8 mouse cellular contexts compared by ENCODE assay signal in the genomic region with DNA sequence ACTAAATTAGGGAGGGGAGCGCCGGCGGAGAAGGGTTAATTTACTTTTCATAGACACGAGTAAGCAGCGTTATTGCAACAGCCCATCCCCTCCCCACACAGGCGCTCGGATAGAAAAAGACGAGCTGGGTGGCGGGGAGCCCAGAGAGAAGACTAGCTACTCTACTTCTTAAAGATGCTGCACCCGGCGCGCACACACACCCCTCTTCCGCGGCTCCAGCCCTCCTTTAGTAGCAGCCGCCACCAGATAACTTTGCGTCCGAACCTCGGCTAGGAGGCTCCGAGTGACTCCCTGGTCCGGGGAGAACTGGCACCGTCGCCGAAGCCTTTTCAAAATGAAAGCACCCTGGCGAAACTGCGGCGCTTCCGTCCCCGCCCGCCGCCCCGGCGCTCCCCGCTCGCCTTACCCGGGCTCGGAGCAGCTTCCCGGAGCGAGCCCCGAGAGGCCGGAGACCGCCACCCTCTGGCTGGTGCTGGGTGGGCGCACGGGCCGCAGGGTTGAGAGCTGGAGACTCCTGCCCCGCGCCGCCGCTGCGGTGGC. TPM values are rescaled to one million over a fixed set of nuclear protein-coding genes. Genes with fewer than 3 reads are reported as not detected.
DNase-seq lines count a peak whose midpoint lies in the region; ATAC-seq and TF ChIP-seq lines count a peak whose summit lies in the region.

No protein-coding gene starts in this region.

- peak overlapping the region; percentile 47 for H3ac ChIP-seq in myocyte (ENCODE audit: control insufficient read depth, insufficient read length)

- H3K9me3 ChIP-seq in forebrain, embryonic 16.5 days (ENCODE audit: control insufficient read depth, low read length): no peaks in the 10 kb centered on the region
- H3K9me3 ChIP-seq in hindbrain, embryonic 14.5 days (ENCODE audit: control insufficient read depth, low read length): no peaks in the 10 kb centered on the region
- no peaks in the 10 kb centered on the region for H3K9me3 ChIP-seq in liver, embryonic 12.5 days (replicated peaks)

- TF ChIP-seq POLR2A in myocyte (IDR thresholded peaks at IDR 0.05; ENCODE audit: insufficient read length, low read depth): no peak
- no peak for TF ChIP-seq POLR2A in testis, adult 2 months (IDR thresholded peaks at IDR 0.05; ENCODE audit: control insufficient read depth, low read depth, low read length)

- peak overlapping the region; percentile 92 for H3K27ac ChIP-seq in forebrain, embryonic 16.5 days (ENCODE audit: low read length)
- H3K27ac ChIP-seq in hindbrain, embryonic 14.5 days: peak overlapping the region; percentile 33; the same call in 1 of the 2 replicates
- H3K27ac ChIP-seq in liver, embryonic 12.5 days: no peak overlapping the region
- H3K27ac ChIP-seq in testis, adult 2 months (ENCODE audit: control insufficient read depth, insufficient read depth, low read depth, low read length): no peak overlapping the region

- ATAC-seq in forebrain, embryonic 16.5 days: peak; percentile 27; the same call in 1 of the 2 replicates
- no peak for ATAC-seq in hindbrain, embryonic 14.5 days (ENCODE audit: low FRiP score)
- no peak for ATAC-seq in liver, embryonic 12.5 days

- peaks cover 5% of the 10 kb centered on the region; the same call in 1 of the 2 replicates for H3K27me3 ChIP-seq in forebrain, embryonic 16.5 days (replicated peaks; ENCODE audit: control insufficient read depth, insufficient read depth, low read length)
- H3K27me3 ChIP-seq in hindbrain, embryonic 14.5 days (ENCODE audit: control insufficient read depth, insufficient read depth, low read length): peaks cover 37% of the 10 kb centered on the region
- H3K27me3 ChIP-seq in liver, embryonic 12.5 days (replicated peaks): peaks cover 100% of the 10 kb centered on the region
- H3K27me3 ChIP-seq in myocyte (ENCODE audit: control insufficient read depth, insufficient read depth, insufficient read length): peaks cover 40% of the 10 kb centered on the region
- H3K27me3 ChIP-seq in testis, adult 2 months (ENCODE audit: control insufficient read depth, insufficient read depth, low read length): no peaks in the 10 kb centered on the region; the same call in 1 of the 2 replicates

- peak overlapping the region; percentile 58 for H3K4me3 ChIP-seq in forebrain, embryonic 16.5 days (replicated peaks; ENCODE audit: low read length)
- H3K4me3 ChIP-seq in hindbrain, embryonic 14.5 days (replicated peaks; ENCODE audit: low read length): peak overlapping the region; percentile 49
- peak overlapping the region; percentile 54 for H3K4me3 ChIP-seq in liver, embryonic 12.5 days
- H3K4me3 ChIP-seq in myocyte: peak overlapping the region; percentile 41
- H3K4me3 ChIP-seq in testis, adult 2 months (ENCODE audit: control insufficient read depth, low read depth, low read length): peak overlapping the region; percentile 64

- peak overlapping the region; percentile 65 for H3K9ac ChIP-seq in forebrain, embryonic 16.5 days (replicated peaks; ENCODE audit: low read depth, low read length)
- peak overlapping the region; percentile 53 for H3K9ac ChIP-seq in hindbrain, embryonic 14.5 days
- 0 out of 2 replicates have a peak overlapping the region, but pooled peaks have one; percentile 18 for H3K9ac ChIP-seq in liver, embryonic 12.5 days

- H3K4me1 ChIP-seq in forebrain, embryonic 16.5 days (replicated peaks; ENCODE audit: control insufficient read depth, insufficient read depth, low read length): peaks cover 46% of the 10 kb centered on the region
- H3K4me1 ChIP-seq in hindbrain, embryonic 14.5 days (replicated peaks; ENCODE audit: control insufficient read depth, insufficient read depth, low read length): peaks cover 39% of the 10 kb centered on the region; the same call in 1 of the 2 replicates
- H3K4me1 ChIP-seq in liver, embryonic 12.5 days: peaks cover 14% of the 10 kb centered on the region
- H3K4me1 ChIP-seq in testis, adult 2 months (ENCODE audit: control insufficient read depth, insufficient read depth, low read length): peaks cover 5% of the 10 kb centered on the region

- H3K4me2 ChIP-seq in forebrain, embryonic 16.5 days (ENCODE audit: low read length): peak overlapping the region; percentile 81
- peak overlapping the region; percentile 97 for H3K4me2 ChIP-seq in hindbrain, embryonic 14.5 days (replicated peaks)
- H3K4me2 ChIP-seq in liver, embryonic 12.5 days: peak overlapping the region; percentile 74
- peak overlapping the region; percentile 97 for H3K4me2 ChIP-seq in myocyte (ENCODE audit: low read depth)

- no peak for TF ChIP-seq CTCF in testis, adult 2 months (IDR thresholded peaks at IDR 0.05; ENCODE audit: control insufficient read depth, insufficient read depth, insufficient replicate concordance, low read depth, low read length)

- H3K36me3 ChIP-seq in forebrain, embryonic 16.5 days (ENCODE audit: control insufficient read depth, insufficient read depth): no peaks in the 10 kb centered on the region
- no peaks in the 10 kb centered on the region for H3K36me3 ChIP-seq in hindbrain, embryonic 14.5 days (replicated peaks; ENCODE audit: control insufficient read depth, insufficient read depth)
- H3K36me3 ChIP-seq in liver, embryonic 12.5 days: no peaks in the 10 kb centered on the region
- no peaks in the 10 kb centered on the region for H3K36me3 ChIP-seq in myocyte (ENCODE audit: control insufficient read depth, insufficient read depth)
- no peaks in the 10 kb centered on the region for H3K36me3 ChIP-seq in testis, adult 2 months (ENCODE audit: control insufficient read depth, insufficient read depth, low read length)

- WGBS in forebrain, embryonic 16.5 days: 0% methylated on average over 47 of the region's 49 CpGs
- WGBS in hindbrain, embryonic 14.5 days: under 1% methylated on average over 49 of the region's 49 CpGs
- 1% methylated on average over 49 of the region's 49 CpGs for WGBS in liver, embryonic 12.5 days (ENCODE audit: insufficient replicate concordance)

- no peaks in the 10 kb centered on the region for H3K79me2 ChIP-seq in myocyte (ENCODE audit: control insufficient read depth, insufficient read depth)

- DNase-seq in cerebellum, postnatal 25 days: peak; percentile 57 to 59
- no peak for DNase-seq in cerebellum, postnatal 4 days (ENCODE audit: low spot score in 2 of 2)
- peak; percentile 79 for DNase-seq in adrenal gland, adult 2 months
- DNase-seq in hindbrain, embryonic 14.5 days (ENCODE audit: low spot score): no peak

TF ChIP-seq in myocyte, 11 proteins besides CTCF, POLR2A, EP300 and RAD21:
- TF ChIP-seq POLR2AphosphoS2 (IDR thresholded peaks at IDR 0.05; ENCODE audit: insufficient read length, low read depth): no peak
- TF ChIP-seq MYOG (IDR thresholded peaks at IDR 0.05; ENCODE audit: control insufficient read depth in 1 of 3, insufficient read depth in 1 of 3, insufficient read length in 2 of 3, low read depth in 2 of 3): no peak
- TF ChIP-seq TCF3 (IDR thresholded peaks at IDR 0.05; ENCODE audit: insufficient read length, low read depth): no peak
- TF ChIP-seq USF1 (IDR thresholded peaks at IDR 0.05; ENCODE audit: low read depth): no peak
- no peak for TF ChIP-seq E2F4 (IDR thresholded peaks at IDR 0.05; ENCODE audit: insufficient read depth)
- TF ChIP-seq TCF12 (IDR thresholded peaks at IDR 0.05; ENCODE audit: insufficient read depth, poor library complexity, severe bottlenecking): no peak

RNA-seq across cellular contexts. Expression of a gene that starts 0.7 kb away (rescaled TPM):
- 10 to 100 TPM; 36.0 to 55.7 TPM for total RNA-seq in adrenal gland, adult 2 months (2021)
- polyA plus RNA-seq in adrenal gland, adult 2 months (2012; rRNA removed): 190 and 200 TPM in 2 replicates
- polyA plus RNA-seq in forebrain, embryonic 16.5 days (2015; fragmentation: Nextera tagmentation; extraction: Ambion mirVana): 9.1 and 10.3 TPM in 2 replicates
- polyA plus RNA-seq in hindbrain, embryonic 14.5 days (2014; fragmentation: Nextera tagmentation; extraction: Ambion mirVana): 2.9 and 3.9 TPM in 2 replicates
- 0.14 TPM in 1 of 2 replicates, not detected in the other for polyA plus RNA-seq in liver, embryonic 12.5 days (2016; fragmentation: Nextera tagmentation; extraction: Ambion mirVana)
- polyA plus RNA-seq in myocyte (2012; fragmentation: generic; extraction: Trizol): 1.5 TPM
- polyA plus RNA-seq in testis, adult 2 months (2012; rRNA removed): 1.4 and 2.0 TPM in 2 replicates

Comparison
In these comparisons a context has a peak if more than half of its experiments do, and no peak if none do; other contexts are left out.
1. DNase-seq: peak in cerebellum, postnatal 25 days (2 of 2) and adrenal gland, adult 2 months (single experiment); none in cerebellum, postnatal 4 days (0 of 2) and hindbrain, embryonic 14.5 days (single experiment).
2. H3K27ac ChIP-seq: peak in forebrain, embryonic 16.5 days (single experiment) and hindbrain, embryonic 14.5 days (single experiment); none in liver, embryonic 12.5 days (single experiment) and testis, adult 2 months (single experiment).
3. RNA of a gene that starts 0.7 kb away (polyA plus RNA-seq): 190 to 200 TPM in adrenal gland, adult 2 months; 9.1 to 10.3 TPM in forebrain, embryonic 16.5 days, 2.9 to 3.9 TPM in hindbrain, embryonic 14.5 days, 1.5 TPM in myocyte (single experiment), 1.4 to 2.0 TPM in testis, adult 2 months and 0.14 TPM in liver, embryonic 12.5 days; every median in the first group is over 10 times any median in the second.
4. Peak in every context shown above with its lines, with median percentiles within 50 percentile points of each other: H3K4me2 ChIP-seq, H3K4me3 ChIP-seq and H3K9ac ChIP-seq.